21 mouse cellular contexts compared by ENCODE assay signal in genomic region chr19:31703991-31704390, GRCm38 (mm10).
DNase-seq lines count a peak whose midpoint lies in the region; ATAC-seq and TF ChIP-seq lines count a peak whose summit lies in the region.
"Had no signal": no experiment of that assay in that cellular context is flagged by ENCODE, and none has a peak within 500 bp of the region (broad histone marks: within the 10 kb centered on the region; RNA-seq: fewer than 3 reads in every experiment).

No protein-coding gene starts in this region.

- no peak for DNase-seq in midbrain, postnatal 0 days (ENCODE audit: low spot score)
- no peak for DNase-seq in midbrain, embryonic 11.5 days (ENCODE audit: low spot score, missing footprints)
- peak; percentile 5 for DNase-seq in MEL-GATA-1-ER (ENCODE audit: extremely low read depth, low read depth)
- peak; percentile 2 for DNase-seq in splenic B cell, adult 2 months (ENCODE audit: low read depth, low spot score)
- no peak for DNase-seq in T-cell, adult 2 months (ENCODE audit: low spot score)
- DNase-seq: adrenal gland, adult 2 months; cerebellum, adult 11-12 months; cerebellum, postnatal 25 days; kidney, postnatal 10 days; right cerebral cortex, postnatal 25 days; thymus, postnatal 25 days had no signal

- no peak overlapping the region for H3K27ac ChIP-seq in intestine, postnatal 0 days (ENCODE audit: low read depth, low read length)
- H3K27ac ChIP-seq in intestine, embryonic 15.5 days: no peak overlapping the region
- H3K27ac ChIP-seq in midbrain, postnatal 0 days (ENCODE audit: low read depth, low read length): no peak overlapping the region
- no peak overlapping the region for H3K27ac ChIP-seq in midbrain, embryonic 11.5 days (ENCODE audit: low read depth, low read length)
- H3K27ac ChIP-seq: hindbrain, embryonic 12.5 days; limb, embryonic 13.5 days; lung, embryonic 15.5 days; neural tube, embryonic 13.5 days had no signal

- no peaks in the 10 kb centered on the region for H3K4me1 ChIP-seq in intestine, postnatal 0 days (replicated peaks; ENCODE audit: control insufficient read depth, insufficient read depth, low read length)
- no peaks in the 10 kb centered on the region for H3K4me1 ChIP-seq in intestine, embryonic 15.5 days (replicated peaks)
- H3K4me1 ChIP-seq in midbrain, postnatal 0 days (ENCODE audit: insufficient read depth, low read length): no peaks in the 10 kb centered on the region
- H3K4me1 ChIP-seq in midbrain, embryonic 11.5 days (ENCODE audit: control insufficient read depth, insufficient read depth, low read length): no peaks in the 10 kb centered on the region
- H3K4me1 ChIP-seq: hindbrain, embryonic 12.5 days; limb, embryonic 13.5 days; neural tube, embryonic 13.5 days had no signal

- H3K27me3 ChIP-seq in intestine, postnatal 0 days (replicated peaks; ENCODE audit: control insufficient read depth, insufficient read depth, low read length): no peaks in the 10 kb centered on the region
- no peaks in the 10 kb centered on the region for H3K27me3 ChIP-seq in intestine, embryonic 15.5 days (replicated peaks)
- no peaks in the 10 kb centered on the region for H3K27me3 ChIP-seq in midbrain, postnatal 0 days (ENCODE audit: insufficient read depth, low read length)
- H3K27me3 ChIP-seq in midbrain, embryonic 11.5 days (ENCODE audit: control insufficient read depth, insufficient read depth, low read length): no peaks in the 10 kb centered on the region
- H3K27me3 ChIP-seq in splenic B cell, adult 2 months (ENCODE audit: control insufficient read depth, insufficient read depth, low read length, poor library complexity, severe bottlenecking): no peaks in the 10 kb centered on the region
- H3K27me3 ChIP-seq: hindbrain, embryonic 12.5 days; limb, embryonic 13.5 days; lung, embryonic 15.5 days; neural tube, embryonic 13.5 days had no signal

- ATAC-seq in intestine, postnatal 0 days: no peak
- ATAC-seq in intestine, embryonic 15.5 days: no peak
- ATAC-seq in midbrain, postnatal 0 days (ENCODE audit: low FRiP score): no peak
- no peak for ATAC-seq in midbrain, embryonic 11.5 days (ENCODE audit: low FRiP score)
- ATAC-seq in megakaryocyte, adult 5-6 weeks (ENCODE audit: poor library complexity, severe bottlenecking): no peak
- ATAC-seq: forebrain, embryonic 16.5 days; intestine, embryonic 16.5 days had no signal

- H3K9me3 ChIP-seq in intestine, postnatal 0 days (ENCODE audit: control insufficient read depth): no peaks in the 10 kb centered on the region
- no peaks in the 10 kb centered on the region for H3K9me3 ChIP-seq in intestine, embryonic 15.5 days
- H3K9me3 ChIP-seq in midbrain, postnatal 0 days (ENCODE audit: low read length): no peaks in the 10 kb centered on the region
- no peaks in the 10 kb centered on the region for H3K9me3 ChIP-seq in midbrain, embryonic 11.5 days (ENCODE audit: control insufficient read depth, low read length)
- H3K9me3 ChIP-seq: hindbrain, embryonic 12.5 days; limb, embryonic 13.5 days; lung, embryonic 15.5 days; neural tube, embryonic 13.5 days had no signal

- H3K4me2 ChIP-seq in intestine, postnatal 0 days (replicated peaks; ENCODE audit: low read depth): no peak overlapping the region
- H3K4me2 ChIP-seq in intestine, embryonic 15.5 days (replicated peaks): no peak overlapping the region
- no peak overlapping the region for H3K4me2 ChIP-seq in midbrain, postnatal 0 days (ENCODE audit: low read depth, low read length, poor library complexity, severe bottlenecking)
- H3K4me2 ChIP-seq in midbrain, embryonic 11.5 days: no peak overlapping the region
- H3K4me2 ChIP-seq: hindbrain, embryonic 12.5 days; limb, embryonic 13.5 days; lung, embryonic 15.5 days; neural tube, embryonic 13.5 days had no signal

- no peak overlapping the region for H3K9ac ChIP-seq in intestine, postnatal 0 days (ENCODE audit: low read depth, low read length)
- H3K9ac ChIP-seq in intestine, embryonic 15.5 days: no peak overlapping the region
- no peak overlapping the region for H3K9ac ChIP-seq in midbrain, postnatal 0 days (replicated peaks; ENCODE audit: low read length, poor library complexity, severe bottlenecking)
- H3K9ac ChIP-seq in midbrain, embryonic 11.5 days (ENCODE audit: low read length): no peak overlapping the region
- H3K9ac ChIP-seq: hindbrain, embryonic 12.5 days; limb, embryonic 13.5 days; lung, embryonic 15.5 days; neural tube, embryonic 13.5 days had no signal

- H3K36me3 ChIP-seq in intestine, postnatal 0 days (ENCODE audit: control insufficient read depth, insufficient read depth): no peaks in the 10 kb centered on the region
- no peaks in the 10 kb centered on the region for H3K36me3 ChIP-seq in intestine, embryonic 15.5 days
- H3K36me3 ChIP-seq in midbrain, postnatal 0 days (ENCODE audit: insufficient read depth, low read length): no peaks in the 10 kb centered on the region
- no peaks in the 10 kb centered on the region for H3K36me3 ChIP-seq in midbrain, embryonic 11.5 days (ENCODE audit: control insufficient read depth, insufficient read depth, low read length)
- no peaks in the 10 kb centered on the region for H3K36me3 ChIP-seq in splenic B cell, adult 2 months (ENCODE audit: control insufficient read depth, insufficient read depth, low read length, poor library complexity, severe bottlenecking)
- H3K36me3 ChIP-seq: hindbrain, embryonic 12.5 days; limb, embryonic 13.5 days; lung, embryonic 15.5 days; neural tube, embryonic 13.5 days had no signal

- no peak overlapping the region for H3K4me3 ChIP-seq in intestine, postnatal 0 days (ENCODE audit: low read depth, low read length)
- H3K4me3 ChIP-seq in intestine, embryonic 15.5 days (replicated peaks): no peak overlapping the region
- no peak overlapping the region for H3K4me3 ChIP-seq in midbrain, postnatal 0 days (ENCODE audit: low read depth, low read length)
- no peak overlapping the region for H3K4me3 ChIP-seq in midbrain, embryonic 11.5 days (ENCODE audit: low read depth, low read length)
- H3K4me3 ChIP-seq: erythroblast, embryonic 14.5 days; hindbrain, embryonic 12.5 days; limb, embryonic 13.5 days; lung, embryonic 15.5 days; neural tube, embryonic 13.5 days had no signal

- TF ChIP-seq CTCF in intestine, postnatal 0 days (IDR thresholded peaks at IDR 0.05; ENCODE audit: low read depth): peak; percentile 19; the same call in 1 of the 2 replicates
- TF ChIP-seq CTCF in midbrain, postnatal 0 days (IDR thresholded peaks at IDR 0.05): 0 out of 2 replicates have a peak, but pooled peaks have one; percentile 34

Comparison
In these comparisons a context has a peak if more than half of its experiments do, and no peak if none do; other contexts are left out.
1. DNase-seq: peak in MEL-GATA-1-ER (single experiment) and splenic B cell, adult 2 months (single experiment); none in midbrain, postnatal 0 days (single experiment), midbrain, embryonic 11.5 days (single experiment) and T-cell, adult 2 months (single experiment).